Mouse (Mus musculus) c-Kit-positive CD71-negative TER-119-negative erythroid progenitor cells, embryonic 14.5 days (primary cell): ENCODE measurements around the gene Fbxo47.
"Not testable (repeated sequence)": the region's sequence is repeated elsewhere in the genome, so short reads cannot be mapped to it uniquely, and the experiment has no call there.

Source experiments
- DNase-seq: peaks from one replicate; pipeline ENCODE4 v3.0.0-alpha.2; 2013; ENCODE audit warnings: low read depth

The Fbxo47 gene

GRCm38 (mm10) chr11:97880362-97880761 lies 3.6 kb downstream of the Fbxo47 start:
- no peak for DNase-seq

GRCm38 (mm10) chr11:97877341-97877740 lies 6.6 kb downstream of the Fbxo47 start:
- DNase-seq, result no peak

GRCm38 (mm10) chr11:97874396-97874795 lies 9.6 kb downstream of the Fbxo47 start:
- no peak for DNase-seq

- not testable (repeated sequence) for DNase-seq
These were observed 11.6 kb downstream of the Fbxo47 start for GRCm38 (mm10) chr11:97872378-97872777.

GRCm38 (mm10) chr11:97867591-97867990 lies 16.4 kb downstream of the Fbxo47 start:
- DNase-seq, result no peak

- no peak for DNase-seq
These were observed 17.7 kb downstream of the Fbxo47 start for GRCm38 (mm10) chr11:97866091-97866888.

- DNase-seq, result no peak
These were observed 18.5 kb downstream of the Fbxo47 start for GRCm38 (mm10) chr11:97865421-97865820.

GRCm38 (mm10) chr11:97862148-97862547 lies 21.8 kb downstream of the Fbxo47 start:
- no peak for DNase-seq

- DNase-seq, result no peak
These were observed 28.5 kb downstream of the Fbxo47 start for GRCm38 (mm10) chr11:97855473-97855872.

GRCm38 (mm10) chr11:97851601-97852000 lies 32.4 kb downstream of the Fbxo47 start:
- DNase-seq, result no peak

GRCm38 (mm10) chr11:97850367-97850766 lies 33.6 kb downstream of the Fbxo47 start:
- no peak for DNase-seq

- no peak for DNase-seq
These were observed 42.0 kb downstream of the Fbxo47 start for GRCm38 (mm10) chr11:97842001-97842400.

GRCm38 (mm10) chr11:97840991-97841661 lies 42.8 kb downstream of the Fbxo47 start:
- no peak for DNase-seq

GRCm38 (mm10) chr11:97840539-97840954 lies 43.4 kb downstream of the Fbxo47 start, which contains the start of gene B230217C12Rik:
TSS of gene B230217C12Rik (plus strand) at chr11:97840780.
- no peak for DNase-seq

- DNase-seq, result no peak
These were observed 43.8 kb downstream of the Fbxo47 start for GRCm38 (mm10) chr11:97840135-97840490.

- no peak for DNase-seq
These were observed 44.4 kb downstream of the Fbxo47 start for GRCm38 (mm10) chr11:97839441-97840134.

GRCm38 (mm10) chr11:97838779-97839440 lies 45.0 kb downstream of the Fbxo47 start:
- DNase-seq, result no peak

GRCm38 (mm10) chr11:97837641-97838149 lies 46.3 kb downstream of the Fbxo47 start:
- no peak for DNase-seq

- not testable (repeated sequence) for DNase-seq
These were observed 46.9 kb downstream of the Fbxo47 start for GRCm38 (mm10) chr11:97837051-97837450.

GRCm38 (mm10) chr11:97836541-97836940 lies 47.4 kb downstream of the Fbxo47 start:
- no peak for DNase-seq

- DNase-seq, result no peak
These were observed 50.6 kb downstream of the Fbxo47 start for GRCm38 (mm10) chr11:97833352-97833751.

GRCm38 (mm10) chr11:97832001-97832400 lies 52.0 kb downstream of the Fbxo47 start:
- no peak for DNase-seq
